Mouse (Mus musculus) testis, adult 2 months (tissue): ENCODE data around the gene Gimap9.

Experiments
- CTCF ChIP-seq: fragments of 200-500 bp; IDR thresholded peaks from 2 replicates; pipeline ENCODE4 v1.5.1; 2012; ENCODE audit warnings: low read depth, mild to moderate bottlenecking, inconsistent platforms, low read length, moderate library complexity; ENCODE audit not compliant: control insufficient read depth, insufficient read depth, insufficient replicate concordance
- POLR2A ChIP-seq: fragments of 200-500 bp; IDR thresholded peaks from 2 replicates; pipeline ENCODE4 v1.6.1; 2012; ENCODE audit warnings: low read depth, mild to moderate bottlenecking, inconsistent platforms, low read length, moderate library complexity; ENCODE audit not compliant: control insufficient read depth

- TF ChIP-seq POLR2A (no peak), CTCF (peak; percentile 19; the same call in 1 of the 2 replicates)
These were observed 28.9 kb upstream of the Gimap9 start, which contains the start of gene Gimap8 for GRCm38 (mm10) chr6:48646995-48647394.
